Mouse (Mus musculus): ENCODE measurements at regions not wholly inside any gene's neighbourhood (a gene's known extent, or its start where the extent isn't known, plus 50 kb on each side); places are given as distances from the start of the nearest gene placed in this dataset.
"Not testable (repeated sequence)": the region's sequence is repeated elsewhere in the genome, so short reads cannot be mapped to it uniquely, and the experiment has no call there.

GRCm38 (mm10) chr6:60445591-60445990 lies 384.1 kb downstream of the Snca start:
- DNase-seq (ENCODE audit: low spot score) = no peak

- DNase-seq (ENCODE audit: low spot score) = peak; percentile 6
Observed at GRCm38 (mm10) chr6:60441952-60442351, 387.7 kb downstream of the Snca start.

GRCm38 (mm10) chr6:60411669-60412068 lies 418.0 kb downstream of the Snca start:
- DNase-seq (ENCODE audit: low spot score) = no peak

GRCm38 (mm10) chr6:60411239-60411638 lies 418.4 kb downstream of the Snca start:
- no peak for DNase-seq (ENCODE audit: low spot score)

GRCm38 (mm10) chr6:60410051-60410785 lies 419.4 kb downstream of the Snca start:
- no peak for DNase-seq (ENCODE audit: low spot score)

- no peak for DNase-seq (ENCODE audit: low spot score)
Observed at GRCm38 (mm10) chr6:60409094-60409493, 420.6 kb downstream of the Snca start.

- DNase-seq (ENCODE audit: low spot score) = no peak
Observed at GRCm38 (mm10) chr6:60406861-60407260, 422.8 kb downstream of the Snca start.

- not testable (repeated sequence) for DNase-seq (ENCODE audit: low spot score)
Observed at GRCm38 (mm10) chr6:60363931-60364330, 465.7 kb downstream of the Snca start.

GRCm38 (mm10) chr6:60345448-60345847 lies 484.2 kb downstream of the Snca start:
- DNase-seq (ENCODE audit: low spot score) = no peak

Measured in embryo, embryonic 10 days (tissue).